Mouse (Mus musculus) MEL (cell line): ENCODE data around the gene Mxra7.

Source experiments
- CHD2 ChIP-seq: IDR thresholded peaks from 2 replicates; pipeline ENCODE4 v1.6.1; 2011; ENCODE audit warnings: low read length, improper control_type of control experiment
- CTCF ChIP-seq, 3 experiments: IDR thresholded peaks in 2 of 3; conservative IDR thresholded peaks in 1 of 3; 2 replicates each; pipeline ENCODE4 v1.5.1; 2011 to 2012; ENCODE audit warnings: low read length in 3 of 3, low read depth in 2 of 3, mild to moderate bottlenecking in 2 of 3, improper control_type of control experiment in 1 of 3, inconsistent platforms in 1 of 3, mixed read lengths in 1 of 3, moderate library complexity in 1 of 3; ENCODE audit not compliant: control insufficient read depth in 1 of 3, insufficient read depth in 1 of 3, poor library complexity in 1 of 3, severe bottlenecking in 1 of 3
- E2F4 ChIP-seq: IDR thresholded peaks from 2 replicates; pipeline ENCODE4 v1.6.1; 2011; ENCODE audit warnings: low read depth, low read length, improper control_type of control experiment, borderline replicate concordance
- ELF1 ChIP-seq: IDR thresholded peaks from 2 replicates; pipeline ENCODE4 v1.6.1; 2014; ENCODE audit warnings: low read depth, mild to moderate bottlenecking, inconsistent platforms, low read length, improper control_type of control experiment, moderate library complexity
- MYB ChIP-seq: IDR thresholded peaks from 2 replicates; pipeline ENCODE4 v1.6.1; 2011; ENCODE audit warnings: mild to moderate bottlenecking, low read depth, low read length, improper control_type of control experiment
- NRF1 ChIP-seq: IDR thresholded peaks from 2 replicates; pipeline ENCODE4 v1.6.1; 2014; ENCODE audit warnings: low read depth, mild to moderate bottlenecking, inconsistent platforms, low read length, improper control_type of control experiment, moderate library complexity; ENCODE audit not compliant: poor library complexity, insufficient read depth, severe bottlenecking
- POLR2A ChIP-seq, 2 experiments: IDR thresholded peaks; 2 replicates each; pipeline ENCODE4 v1.6.1; 2011 to 2012; ENCODE audit warnings: low read length in 2 of 2, mild to moderate bottlenecking in 2 of 2, control low read depth in 1 of 2, improper control_type of control experiment in 1 of 2, low read depth in 1 of 2, moderate library complexity in 1 of 2; ENCODE audit not compliant: control insufficient read depth in 1 of 2, insufficient read depth in 1 of 2, poor library complexity in 1 of 2
- RCOR1 ChIP-seq: IDR thresholded peaks from 2 replicates; pipeline ENCODE4 v1.6.1; 2012; ENCODE audit warnings: low read depth, mild to moderate bottlenecking, inconsistent platforms, low read length, improper control_type of control experiment
- ZMIZ1 ChIP-seq: IDR thresholded peaks from 2 replicates; pipeline ENCODE4 v1.6.1; 2012; ENCODE audit warnings: low read depth, mild to moderate bottlenecking, inconsistent platforms, low read length, improper control_type of control experiment, moderate library complexity
- ZNF384 ChIP-seq: IDR thresholded peaks from 2 replicates; pipeline ENCODE4 v1.6.1; 2012; ENCODE audit warnings: low read depth, mild to moderate bottlenecking, inconsistent platforms, low read length, improper control_type of control experiment

- TF ChIP-seq E2F4: no peak
- no peak for TF ChIP-seq ZMIZ1
- no peak for TF ChIP-seq ZNF384
- no peak for TF ChIP-seq NRF1
- no peak for TF ChIP-seq CHD2
- no peak for TF ChIP-seq CTCF (IDR thresholded peaks at IDR 0.05 in 2 of 3, conservative IDR thresholded peaks at IDR 0.05 in 1 of 3; ENCODE audit: control insufficient read depth in 1 of 3, insufficient read depth in 1 of 3, low read depth in 2 of 3, low read length in 3 of 3, poor library complexity in 1 of 3, severe bottlenecking in 1 of 3)
- TF ChIP-seq ELF1: no peak
- no peak for TF ChIP-seq RCOR1
- TF ChIP-seq POLR2A (IDR thresholded peaks at IDR 0.05; ENCODE audit: control insufficient read depth in 1 of 2, insufficient read depth in 1 of 2, low read depth in 1 of 2, low read length in 2 of 2, poor library complexity in 1 of 2): no peak
- TF ChIP-seq MYB: no peak
Measured at GRCm38 (mm10) chr11:116814076-116814883, 13.6 kb downstream of the Mxra7 start.
